Mouse (Mus musculus) olfactory bulb, adult 2 months (tissue): Measurements from ENCODE around the gene Dkk3. TPM values are rescaled to one million over a fixed set of nuclear protein-coding genes. Genes with fewer than 3 reads are reported as not detected.

Source experiments
- H3K27ac ChIP-seq: fragments of 200-500 bp; 2 replicates; pipeline ENCODE4 v1.5.1; 2012; ENCODE audit warnings: low read depth, low read length; ENCODE audit not compliant: insufficient read depth
- H3K4me1 ChIP-seq: fragments of 200-500 bp; 2 replicates; pipeline ENCODE4 v1.6.1; 2012; ENCODE audit warnings: low read length; ENCODE audit not compliant: control insufficient read depth, insufficient read depth
- H3K4me3 ChIP-seq: fragments of 200-500 bp; 2 replicates; pipeline ENCODE4 v1.5.1; 2012; ENCODE audit warnings: mild to moderate bottlenecking, low read depth, low read length, moderate library complexity; ENCODE audit not compliant: insufficient read depth
- CTCF ChIP-seq: fragments of 200-500 bp; IDR thresholded peaks from 2 replicates; pipeline ENCODE4 v1.5.1; 2012; ENCODE audit warnings: low read depth, mild to moderate bottlenecking, low read length, moderate library complexity; ENCODE audit not compliant: insufficient read depth
- POLR2A ChIP-seq: fragments of 200-500 bp; IDR thresholded peaks from 2 replicates; pipeline ENCODE4 v1.6.1; 2012; ENCODE audit warnings: mild to moderate bottlenecking, low read depth, low read length, moderate library complexity; ENCODE audit not compliant: insufficient read depth
- WGBS: fragments of 180-500 bp; shearing (Covaris S2); methylation state at CpG from one replicate; pipeline ENCODE4 v1.1.7; 2018; 5-methylcytosine and 5-hydroxymethylcytosine counted together
- polyA plus RNA-seq: library from polyadenylated mRNA; stranded (reverse); fragments of >200 nt; gene quantifications from 2 replicates; pipeline ENCODE4 v1.2.4, GENCODE M21; 2012; ENCODE audit warnings: low replicate concordance; ENCODE audit not compliant: missing spikeins, insufficient read depth, insufficient read length

Gene Dkk3
- polyA plus RNA-seq, 1 experiment, result not detected

- no peaks in the 10 kb centered on the region for H3K4me1 ChIP-seq
- no peak overlapping the region for H3K27ac ChIP-seq
- 93% methylated on average over 1 of the region's 1 CpGs for WGBS
- no peak overlapping the region for H3K4me3 ChIP-seq
- TF ChIP-seq CTCF (no peak), POLR2A (no peak)
Measured at GRCm38 (mm10) chr7:112082636-112083035, 76.2 kb downstream of the Dkk3 start.

- 90% methylated on average over 5 of the region's 5 CpGs for WGBS
- TF ChIP-seq POLR2A (no peak), CTCF (no peak)
- Histone ChIP-seq H3K27ac (no peak overlapping the region), H3K4me3 (no peak overlapping the region), H3K4me1 (no peaks in the 10 kb centered on the region)
Measured at GRCm38 (mm10) chr7:112074868-112075267, 84.0 kb downstream of the Dkk3 start.

Other genes with a start within 250 kb of the Dkk3 start
- 72.2 TPM in 1 of 2 replicates, not detected in the other for gene Usp47, start 135.6 kb downstream of the Dkk3 start, polyA plus RNA-seq
- gene Mical2, start 66.8 kb upstream of the Dkk3 start, polyA plus RNA-seq, result 155 TPM in 1 of 2 replicates, not detected in the other